Mouse (Mus musculus) cerebellum, adult 2 months (tissue): ENCODE measurements around the gene Adprm.

Experiments
- CTCF ChIP-seq: fragments of 200-500 bp; IDR thresholded peaks from 2 replicates; pipeline ENCODE4 v1.5.1; 2011; ENCODE audit warnings: low read depth, mild to moderate bottlenecking, control low read depth, low read length, moderate library complexity, borderline replicate concordance; ENCODE audit not compliant: insufficient read depth
- POLR2A ChIP-seq: fragments of 200-500 bp; IDR thresholded peaks from 2 replicates; pipeline ENCODE4 v1.6.1; 2011; ENCODE audit warnings: low read length, control low read depth, borderline replicate concordance; ENCODE audit not compliant: insufficient read depth

GRCm38 (mm10) chr11:67034775-67035485 is 17.5 kb downstream of the Adprm start:
- no peak for TF ChIP-seq POLR2A
- no peak for TF ChIP-seq CTCF
